Mouse (Mus musculus) gastrocnemius, postnatal 10 days (tissue): ENCODE data around the gene Prcd. TPM values are rescaled to one million over a fixed set of nuclear protein-coding genes. Genes with fewer than 3 reads are reported as not detected.
"Not testable (repeated sequence)": the region's sequence is repeated elsewhere in the genome, so short reads cannot be mapped to it uniquely, and the experiment has no call there.

ENCODE experiments used
- DNase-seq: peaks from one replicate; pipeline ENCODE4 v3.0.0; 2021; ENCODE audit warnings: mixed read lengths
- total RNA-seq, 2 experiments: library from RNA; stranded (reverse); gene quantifications; 2 replicates each; pipeline ENCODE4 v1.2.3; 2021

Prcd gene
- total RNA-seq, 2 experiments from 2014 or later, result 0.81 TPM; not detected in 1

GRCm38 (mm10) chr11:116626299-116627071, 26.8 kb upstream of the Prcd start, which contains the start of gene Rhbdf2:
Gene Rhbdf2 (minus strand): TSS chr11:116627019.
- no peak for DNase-seq

- DNase-seq, result no peak
Observed at GRCm38 (mm10) chr11:116627072-116628020, 26.0 kb upstream of the Prcd start.

GRCm38 (mm10) chr11:116628712-116629111, 24.6 kb upstream of the Prcd start:
- DNase-seq, result peak; percentile 84

GRCm38 (mm10) chr11:116629472-116629871, 23.9 kb upstream of the Prcd start:
- DNase-seq, result no peak

- no peak for DNase-seq
Observed at GRCm38 (mm10) chr11:116630171-116630965, 23.0 kb upstream of the Prcd start.

- DNase-seq, result no peak
Observed at GRCm38 (mm10) chr11:116632962-116633361, 20.4 kb upstream of the Prcd start.

GRCm38 (mm10) chr11:116636607-116637006, 16.7 kb upstream of the Prcd start:
- not testable (repeated sequence) for DNase-seq

GRCm38 (mm10) chr11:116641168-116641567, 12.2 kb upstream of the Prcd start:
- peak; percentile 46 for DNase-seq

- DNase-seq, result no peak
Observed at GRCm38 (mm10) chr11:116641731-116642130, 11.6 kb upstream of the Prcd start.

- peak; percentile 94 for DNase-seq
Observed at GRCm38 (mm10) chr11:116642681-116643578, 10.4 kb upstream of the Prcd start.

GRCm38 (mm10) chr11:116643579-116644224, 9.6 kb upstream of the Prcd start:
- DNase-seq, result peak; percentile 30

GRCm38 (mm10) chr11:116644225-116645112, 8.9 kb upstream of the Prcd start:
- peak; percentile 29 for DNase-seq

- DNase-seq, result no peak
Observed at GRCm38 (mm10) chr11:116645446-116646110, 7.8 kb upstream of the Prcd start.

GRCm38 (mm10) chr11:116646136-116646535, 7.2 kb upstream of the Prcd start:
- DNase-seq, result no peak

GRCm38 (mm10) chr11:116646771-116647170, 6.6 kb upstream of the Prcd start:
- DNase-seq, result peak; percentile 6

- DNase-seq, result peak; percentile 51
Observed at GRCm38 (mm10) chr11:116647340-116647991, 5.9 kb upstream of the Prcd start.

GRCm38 (mm10) chr11:116648213-116648921, 5.0 kb upstream of the Prcd start:
- DNase-seq, result peak; percentile 49

- peak; percentile 18 for DNase-seq
Observed at GRCm38 (mm10) chr11:116648976-116649375, 4.4 kb upstream of the Prcd start.
